Mouse (Mus musculus) layer of hippocampus, postnatal 25 days (tissue): ENCODE data around the gene Cbx8. TPM values are rescaled to one million over a fixed set of nuclear protein-coding genes. Genes with fewer than 3 reads are reported as not detected.
A peak's percentile ranks its signal among the peaks of the same experiment; 100 is the strongest.

Experiments
- DNase-seq, 2 experiments: peaks; one replicate each; pipeline ENCODE4 v3.0.0; 2022; ENCODE audit warnings: mixed read lengths in 2 of 2, low spot score in 1 of 2; ENCODE audit errors: extremely low spot score in 1 of 2
- total RNA-seq, 2 experiments: library from RNA; stranded (reverse); gene quantifications; 2 replicates each; pipeline ENCODE4 v1.2.3; 2021

Cbx8 gene
- total RNA-seq, 2 experiments from 2014 or later = 13.8 to 16.7 TPM

DNA sequence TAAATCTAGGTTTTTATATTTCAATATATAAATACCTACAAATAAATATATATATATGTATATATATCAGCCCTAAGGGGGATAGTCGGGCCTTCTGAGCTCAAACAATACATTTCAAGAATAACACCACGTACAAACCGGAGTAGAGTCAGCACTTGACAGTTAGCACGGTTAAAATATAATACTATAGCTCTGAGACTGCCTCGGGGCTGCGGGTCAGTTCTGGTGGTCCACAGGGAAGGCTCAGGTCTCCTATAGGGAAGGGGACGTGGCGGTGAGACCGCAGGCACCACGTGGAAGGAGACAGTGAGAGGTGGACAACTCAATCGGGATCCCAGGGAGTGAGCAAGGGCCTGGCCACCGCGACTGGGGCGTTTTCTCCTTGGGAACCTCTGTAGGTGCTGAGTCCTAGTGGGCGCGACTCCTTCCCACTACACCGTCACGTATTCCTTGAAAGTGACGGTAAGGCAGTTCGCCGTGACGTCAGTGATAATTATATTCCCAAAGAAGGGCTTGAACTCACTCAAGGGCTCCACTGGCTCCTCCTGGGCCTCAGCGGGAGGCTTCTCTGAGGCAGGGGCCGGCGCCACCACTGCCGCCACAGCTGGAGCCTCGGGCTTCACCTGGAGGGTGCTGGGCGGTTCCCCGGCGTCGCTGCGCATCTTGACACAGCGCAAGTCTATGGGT lies 39.8 kb upstream of the Cbx8 start:
- no peak for DNase-seq

DNA sequence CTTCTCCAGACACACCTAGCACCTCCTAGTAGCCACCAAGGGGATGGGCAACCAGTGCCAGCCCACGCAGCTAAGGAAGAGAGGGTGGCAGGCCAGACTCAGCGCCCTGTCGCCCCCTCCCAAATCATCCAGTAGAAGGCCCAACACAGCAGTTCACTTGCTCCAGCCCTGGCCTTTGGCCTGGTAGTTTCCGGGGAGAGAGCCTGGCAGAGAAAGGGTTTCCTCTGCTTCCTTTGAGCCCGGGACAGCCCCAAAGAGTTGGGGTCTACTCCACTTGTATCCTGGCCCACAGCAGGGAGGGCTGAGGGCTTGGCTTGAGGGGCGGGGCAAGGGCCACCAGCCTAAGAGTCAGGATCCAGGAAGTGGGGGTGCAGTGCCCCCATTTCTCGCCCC lies 38.7 kb upstream of the Cbx8 start:
- no peak for DNase-seq

DNA sequence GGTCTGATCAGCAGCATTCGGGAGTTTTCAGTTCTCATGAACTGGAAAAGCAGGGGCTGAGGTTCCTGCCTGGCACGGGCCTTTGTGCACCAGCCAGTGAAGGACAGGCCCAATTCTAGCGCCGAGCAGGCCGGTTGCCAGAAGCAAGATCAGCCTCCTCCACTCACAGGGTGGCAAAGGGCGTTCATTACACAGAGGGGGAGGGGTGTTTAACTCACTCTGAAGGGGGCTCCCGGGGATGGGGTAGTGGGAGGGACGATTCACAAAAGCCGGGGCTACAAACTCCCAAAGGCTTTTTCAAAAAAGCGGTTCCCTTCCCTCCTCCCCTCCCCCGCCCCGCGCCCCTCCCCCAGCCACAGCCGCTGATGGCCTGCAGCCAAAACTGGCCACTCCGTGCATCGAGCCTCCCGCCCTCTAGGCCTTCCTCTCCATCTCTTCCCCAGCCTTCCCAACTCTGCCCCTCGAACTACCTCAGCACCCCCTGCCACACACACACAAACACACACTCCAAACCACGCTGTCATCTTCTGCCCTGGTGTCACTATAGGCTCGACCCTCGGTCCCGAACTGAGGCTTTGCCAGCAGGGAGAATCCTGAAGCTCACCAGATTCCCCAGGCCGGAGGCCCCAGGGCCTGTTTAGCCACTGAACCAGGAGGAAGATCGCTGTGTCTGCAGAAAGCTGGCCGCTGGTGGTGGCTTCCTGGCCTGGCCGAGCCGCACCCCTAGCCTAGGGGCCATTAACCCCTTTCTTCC lies 38.1 kb upstream of the Cbx8 start:
- peak in 1 of 2 experiments; percentile 50 for DNase-seq

DNA sequence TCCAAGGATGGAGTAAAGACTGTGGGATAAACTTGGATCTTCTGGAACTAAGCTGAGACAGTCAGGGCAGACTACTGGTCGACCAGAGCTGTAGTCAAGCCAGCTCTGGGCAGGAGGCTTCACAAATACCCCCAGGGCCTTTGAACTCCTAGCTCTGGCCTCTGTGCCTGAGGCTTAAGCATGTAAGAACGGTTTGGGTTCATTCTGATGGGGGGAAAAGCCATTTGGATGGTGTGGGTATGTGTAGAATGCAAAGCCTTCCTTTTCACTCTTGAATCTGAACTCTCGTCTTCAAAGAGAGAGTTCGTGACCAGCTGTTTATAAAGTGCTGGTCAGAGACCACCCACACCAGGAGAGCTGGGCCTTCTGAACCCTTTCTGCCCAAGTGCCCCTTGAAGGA lies 37.0 kb upstream of the Cbx8 start:
- no peak for DNase-seq

DNA sequence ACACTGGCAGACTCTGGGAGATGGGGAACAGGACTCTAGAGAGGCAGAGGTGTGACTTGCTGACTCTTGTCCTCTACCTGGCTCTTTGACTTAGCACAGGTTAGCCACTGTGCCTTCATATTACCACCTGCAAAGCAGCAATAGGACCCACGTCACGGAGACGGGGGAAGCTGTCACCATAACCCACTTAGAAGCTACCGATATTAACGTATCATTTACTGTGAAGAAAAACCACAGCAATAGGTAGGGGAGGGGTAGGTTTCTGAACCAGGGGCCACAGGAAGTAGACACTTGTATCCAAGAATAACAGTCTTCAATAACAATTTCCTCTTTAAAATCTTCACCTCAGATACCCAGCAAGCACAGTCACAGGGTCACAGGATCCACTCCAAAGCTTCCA lies 35.0 kb upstream of the Cbx8 start:
- no peak for DNase-seq

DNA sequence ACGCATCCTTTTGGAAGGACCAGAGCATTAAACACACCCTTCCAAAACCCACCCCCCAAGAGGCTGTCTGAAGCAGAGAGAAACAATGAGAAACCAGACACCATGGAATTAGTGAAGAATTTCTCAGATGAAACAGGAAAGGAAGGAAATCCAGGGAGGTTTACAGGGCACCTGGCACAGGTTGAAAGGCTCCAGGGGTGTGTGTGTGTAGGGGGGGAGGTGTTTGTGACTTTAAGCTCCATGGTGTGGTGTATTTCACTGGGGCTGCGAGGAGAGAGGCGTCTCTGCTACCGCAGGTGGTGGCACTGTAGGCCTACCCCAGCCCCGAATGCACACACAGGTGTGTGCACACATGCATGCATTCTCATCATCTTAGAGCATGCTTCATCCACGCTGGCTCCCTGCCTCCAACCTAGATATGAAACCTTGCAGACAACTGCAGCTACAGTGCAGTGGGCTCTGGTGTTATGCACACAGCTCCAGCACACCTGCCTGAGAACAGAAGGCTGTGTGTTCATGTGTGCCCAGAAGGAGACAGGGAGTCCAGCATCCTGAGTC lies 33.2 kb upstream of the Cbx8 start:
- DNase-seq = no peak

DNA sequence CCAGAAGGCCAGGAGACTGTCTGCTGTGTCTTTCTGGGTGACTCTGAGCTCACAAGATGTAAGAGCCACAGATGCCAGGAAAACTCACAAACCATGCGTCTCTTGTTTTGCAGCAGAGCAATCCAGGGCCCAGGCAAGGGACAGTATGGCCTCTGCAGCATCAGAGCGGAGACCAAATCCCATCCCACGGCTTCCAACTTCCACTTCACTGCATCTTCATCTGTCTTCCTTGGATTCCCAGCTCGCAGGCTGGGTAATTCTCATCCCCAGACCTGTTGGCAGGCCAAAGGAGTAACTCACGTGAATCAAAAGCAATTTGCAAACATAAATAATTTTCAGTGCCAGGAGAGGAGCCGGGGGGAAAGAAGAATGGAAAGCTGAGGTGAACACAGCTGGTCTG lies 32.2 kb upstream of the Cbx8 start:
- no peak for DNase-seq

DNA sequence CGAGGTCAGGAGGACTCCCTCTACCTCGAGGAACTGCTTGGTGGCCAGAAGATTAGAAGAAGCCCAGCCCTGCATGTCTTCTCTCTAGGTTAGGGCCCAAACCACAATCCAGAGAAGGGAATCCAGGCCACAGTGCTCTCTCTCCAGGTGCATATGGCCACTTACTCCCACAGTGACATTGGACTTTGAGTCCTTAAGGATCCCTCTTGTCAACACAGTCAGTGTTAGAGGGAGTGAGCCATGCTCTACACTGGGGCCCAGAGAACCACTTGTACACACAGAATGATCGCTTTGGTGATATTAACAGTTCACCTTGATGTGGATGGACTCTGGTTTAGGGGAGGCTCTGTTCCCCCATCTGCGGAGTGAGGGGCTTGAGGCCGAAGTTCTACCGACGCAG lies 31.5 kb upstream of the Cbx8 start:
- no peak for DNase-seq

DNA sequence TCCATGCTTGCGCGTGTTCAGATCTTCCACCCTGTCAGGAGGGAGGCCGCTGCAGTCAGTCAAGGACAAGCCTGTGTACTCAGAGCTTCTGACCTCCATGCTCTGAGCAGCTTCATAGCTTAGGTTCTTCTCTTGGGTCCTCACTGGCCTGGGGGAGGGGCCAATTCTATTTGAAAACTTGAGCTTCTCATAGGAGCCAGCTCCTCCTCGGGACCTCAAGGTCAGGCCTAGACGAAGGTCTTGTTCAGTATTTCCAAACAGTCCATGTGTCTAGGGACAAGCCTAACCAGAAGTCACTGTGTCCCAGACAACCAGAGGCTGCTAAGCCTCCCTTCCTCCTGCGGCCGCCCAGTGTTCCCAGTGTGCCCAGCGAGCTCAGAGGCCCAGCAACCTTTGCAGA lies 26.1 kb upstream of the Cbx8 start:
- no peak for DNase-seq

DNA sequence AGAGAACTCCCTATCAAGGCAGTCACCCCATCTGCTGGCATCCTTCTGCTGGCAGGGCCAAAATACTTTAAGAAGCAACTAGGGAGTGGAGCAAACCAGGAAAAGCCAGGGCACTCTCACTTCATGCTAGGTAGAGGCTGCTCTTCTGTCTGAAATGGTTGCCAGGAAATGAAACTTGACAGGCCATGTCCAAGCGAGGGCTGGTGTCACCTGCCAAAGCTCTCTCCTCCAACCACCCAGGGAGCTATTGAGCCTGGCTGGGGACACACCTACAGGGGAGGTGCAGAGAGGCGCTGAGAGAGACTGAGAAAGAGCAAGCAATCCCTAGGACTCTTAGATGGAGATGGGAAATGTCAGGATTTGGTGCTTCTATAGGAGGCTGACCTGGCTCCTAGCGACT lies 18.5 kb upstream of the Cbx8 start:
- DNase-seq = no peak

DNA sequence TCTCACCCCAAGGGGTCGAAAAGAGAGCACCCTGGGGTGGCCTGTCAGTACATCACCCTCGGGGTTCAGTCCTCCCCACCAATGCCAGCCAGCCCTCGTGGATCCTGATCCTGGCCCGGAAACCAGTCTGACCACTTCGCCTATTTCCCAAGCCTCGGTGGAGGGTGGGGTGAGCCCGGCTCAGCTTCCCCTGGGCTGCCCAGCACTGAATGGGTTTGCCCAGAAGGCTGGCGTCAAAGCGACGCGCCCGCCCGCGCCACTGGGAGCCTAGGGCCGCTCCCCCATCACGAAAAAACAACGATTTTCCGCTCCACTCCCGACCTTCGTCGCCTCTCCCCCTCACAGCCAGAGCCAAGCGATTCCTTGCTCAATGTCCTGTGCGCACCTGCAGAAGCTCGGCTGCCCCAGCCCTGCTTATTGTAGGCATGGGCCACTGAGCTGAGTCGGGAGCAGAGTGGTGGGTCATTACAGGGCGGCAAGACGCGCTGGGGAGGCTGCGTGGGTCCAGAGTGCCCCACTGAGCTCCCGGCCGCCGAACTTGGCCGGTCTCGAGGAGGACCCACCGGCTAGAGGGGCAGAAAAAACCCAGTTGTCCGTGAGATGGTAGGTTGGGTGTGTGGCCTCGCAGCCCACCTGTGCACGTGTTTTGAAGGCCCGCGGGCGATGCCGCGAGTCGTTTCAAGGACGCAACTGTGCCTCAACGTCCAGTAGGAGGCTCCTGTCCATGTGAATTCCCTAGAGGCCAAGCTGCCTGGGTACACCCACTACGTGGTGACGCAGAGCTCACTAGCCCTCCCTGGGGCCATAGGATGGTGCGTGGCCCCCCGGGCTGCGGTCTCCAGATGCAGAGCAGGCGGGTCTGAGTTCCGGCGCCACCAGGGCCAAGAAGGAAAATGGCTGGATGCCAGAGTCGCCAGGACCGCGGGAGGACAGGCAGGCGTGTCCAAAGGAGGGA lies 17.5 kb upstream of the Cbx8 start:
- no peak for DNase-seq

DNA sequence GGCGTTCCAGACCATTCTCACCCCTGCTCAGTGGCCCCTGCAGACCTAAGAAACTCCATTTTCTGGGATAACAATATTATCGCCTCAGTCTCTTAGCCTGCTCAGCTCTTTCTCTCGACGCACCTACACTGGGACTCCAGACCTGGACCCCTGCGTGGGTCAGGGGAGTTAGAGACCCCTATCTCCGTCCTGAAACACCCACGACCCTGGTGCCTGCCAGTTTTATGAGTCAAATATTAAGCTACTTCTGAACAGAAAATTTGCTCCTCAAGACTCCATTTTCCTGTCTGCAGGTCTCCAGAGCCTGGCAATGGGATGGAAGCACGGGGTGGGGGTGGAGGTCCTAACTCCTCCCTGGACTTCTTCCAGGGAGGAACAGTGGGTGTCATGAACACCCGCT lies 16.5 kb upstream of the Cbx8 start:
- no peak for DNase-seq

DNA sequence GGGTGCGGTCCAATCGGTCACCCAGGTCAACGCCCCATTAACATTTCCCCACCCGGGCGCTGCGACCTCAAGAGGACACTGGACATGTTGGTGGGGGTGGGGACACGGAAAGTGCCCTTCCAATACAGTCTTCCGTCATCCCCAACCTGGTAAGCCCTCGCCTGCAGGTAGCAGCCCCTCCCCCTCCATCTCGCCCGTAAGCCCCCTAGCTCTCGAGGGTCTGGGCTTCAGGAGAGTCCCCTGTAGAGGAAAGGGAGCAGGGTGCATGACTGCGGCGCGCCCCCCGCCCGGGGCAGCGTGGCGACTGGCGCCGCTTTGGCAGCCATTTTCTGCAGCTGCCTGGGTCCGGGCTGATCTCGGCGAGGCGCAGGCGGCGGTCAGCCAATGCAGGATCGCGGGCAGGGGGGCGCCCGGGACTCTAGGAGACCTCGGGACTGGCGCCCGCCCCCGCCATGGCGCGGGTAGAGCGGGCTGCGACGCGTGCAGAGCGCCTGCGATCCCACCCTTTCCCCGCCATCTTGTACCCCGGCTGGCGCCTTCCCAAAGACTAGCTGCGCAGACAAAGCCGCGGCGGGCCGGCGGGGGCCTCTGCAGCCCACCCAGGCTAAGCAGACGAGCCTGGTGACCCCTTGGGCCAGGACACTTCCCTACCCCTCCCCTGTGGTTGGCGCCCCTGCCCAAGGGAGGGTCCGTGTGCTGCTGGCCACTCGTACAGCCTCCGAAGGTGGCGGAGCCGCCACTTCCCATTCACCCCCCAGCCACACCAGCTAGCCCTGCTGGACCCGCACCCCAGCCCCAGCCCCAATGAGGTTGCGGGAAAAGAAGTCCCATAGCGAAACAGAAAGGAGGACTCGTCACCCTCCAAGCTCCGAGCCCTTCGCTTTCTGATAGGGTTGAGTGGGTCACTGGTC lies 15.8 kb upstream of the Cbx8 start:
- peak; percentile 57 to 69 for DNase-seq

DNA sequence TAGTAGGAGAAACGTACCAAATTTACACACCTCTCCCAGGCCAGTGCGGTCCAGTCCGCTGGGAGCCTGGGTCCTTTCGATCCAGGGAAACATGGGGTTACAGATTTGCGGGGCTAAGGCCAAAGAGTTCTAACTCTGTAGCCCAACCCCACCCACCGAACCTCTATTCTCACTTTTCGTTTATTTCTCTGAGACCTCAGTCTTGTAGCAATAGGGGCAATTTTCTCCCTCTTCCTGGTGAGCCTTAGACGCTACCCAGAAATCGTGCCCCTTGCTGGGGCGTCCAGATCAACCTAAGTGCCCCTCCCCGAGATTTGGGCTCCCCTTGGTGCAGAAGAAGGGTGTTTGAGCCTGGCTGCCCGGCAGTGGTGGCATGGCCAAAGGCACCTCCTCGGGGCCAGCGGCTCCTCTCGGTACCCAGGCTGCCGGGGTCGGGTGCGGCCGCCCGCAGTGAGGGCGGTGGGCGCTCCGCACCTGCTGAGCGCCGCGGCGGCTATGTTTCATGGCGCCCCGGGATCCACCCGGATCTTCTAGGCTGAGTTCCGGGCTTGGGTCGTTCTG lies 14.9 kb upstream of the Cbx8 start:
- DNase-seq = no peak

DNA sequence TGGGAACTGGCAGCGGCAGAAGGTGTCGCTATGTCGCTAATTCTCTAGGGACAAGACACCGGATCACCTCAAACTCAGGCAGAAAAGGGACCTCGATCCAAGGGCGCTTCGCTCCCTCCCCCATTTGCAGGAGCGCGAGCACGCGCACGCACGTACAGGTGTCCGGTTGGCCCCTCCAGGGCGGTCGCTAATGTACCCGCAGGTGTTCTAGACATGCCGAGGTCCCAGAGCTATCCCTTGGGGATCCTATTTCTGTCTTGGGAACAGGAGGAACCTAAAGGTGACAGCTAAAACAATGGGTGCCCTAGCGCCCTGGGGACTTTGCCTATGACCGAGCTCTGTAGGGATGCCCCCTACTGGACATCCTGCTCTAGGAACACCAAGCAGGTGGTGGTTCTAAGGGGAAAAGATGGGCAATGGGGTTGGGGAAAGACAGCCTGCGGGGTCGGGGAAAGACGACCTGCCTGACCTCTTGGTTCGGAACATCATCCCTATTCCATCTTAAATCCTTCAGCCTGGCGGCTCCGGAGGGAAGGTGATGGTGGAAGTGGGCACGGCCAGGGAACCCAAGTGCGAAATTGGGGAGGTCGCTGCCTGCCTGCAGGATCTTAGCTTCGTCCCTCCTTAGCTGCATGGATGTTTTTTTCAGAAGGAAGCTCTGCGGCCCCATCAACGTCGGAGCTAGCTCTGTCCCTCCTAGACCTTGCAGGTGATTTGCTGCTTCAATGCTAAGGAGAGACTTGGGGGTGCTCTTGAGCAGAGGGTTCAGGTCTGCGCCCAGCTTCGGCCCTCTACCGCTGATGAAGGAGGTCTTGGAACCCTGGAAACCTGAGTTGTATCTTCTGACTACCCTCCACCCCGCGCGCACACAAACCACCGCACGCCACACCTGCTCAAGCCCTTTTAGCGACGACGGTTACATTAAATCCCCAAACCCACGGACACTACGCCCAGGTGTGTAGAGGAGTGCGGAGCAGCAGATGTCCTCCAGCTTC lies 13.9 kb upstream of the Cbx8 start:
- peak in 1 of 2 experiments; percentile 34 for DNase-seq

DNA sequence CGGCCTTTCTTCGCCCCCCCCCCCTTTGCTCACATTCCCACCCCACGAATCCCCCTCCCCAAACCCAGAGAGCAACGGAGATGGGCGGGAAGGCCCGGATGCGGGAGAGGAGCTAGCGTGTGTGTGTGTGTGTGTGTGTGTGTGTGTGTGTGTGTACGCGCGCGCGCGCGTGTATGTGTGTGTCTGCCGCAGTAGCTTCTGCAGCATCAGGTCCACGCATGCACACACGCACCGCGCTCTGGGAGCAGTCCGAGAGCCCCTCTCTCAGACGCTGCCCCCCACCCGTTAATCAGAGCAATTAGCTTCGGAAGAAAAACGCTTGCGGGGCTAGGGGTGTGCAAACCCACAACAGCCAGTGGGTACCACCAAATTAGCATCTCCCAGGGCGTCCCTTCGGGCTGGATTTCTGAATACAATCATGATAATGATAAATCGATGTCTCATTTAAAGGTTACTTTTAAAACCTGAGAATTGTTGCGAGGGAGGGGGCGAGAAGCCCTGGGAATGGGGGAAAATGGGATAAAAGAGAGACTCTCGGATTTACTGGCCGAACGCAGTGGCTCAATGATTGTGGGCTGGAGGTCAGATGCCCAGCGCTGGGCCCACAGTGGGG lies 13.1 kb upstream of the Cbx8 start:
- DNase-seq = peak in 1 of 2 experiments; percentile 51

DNA sequence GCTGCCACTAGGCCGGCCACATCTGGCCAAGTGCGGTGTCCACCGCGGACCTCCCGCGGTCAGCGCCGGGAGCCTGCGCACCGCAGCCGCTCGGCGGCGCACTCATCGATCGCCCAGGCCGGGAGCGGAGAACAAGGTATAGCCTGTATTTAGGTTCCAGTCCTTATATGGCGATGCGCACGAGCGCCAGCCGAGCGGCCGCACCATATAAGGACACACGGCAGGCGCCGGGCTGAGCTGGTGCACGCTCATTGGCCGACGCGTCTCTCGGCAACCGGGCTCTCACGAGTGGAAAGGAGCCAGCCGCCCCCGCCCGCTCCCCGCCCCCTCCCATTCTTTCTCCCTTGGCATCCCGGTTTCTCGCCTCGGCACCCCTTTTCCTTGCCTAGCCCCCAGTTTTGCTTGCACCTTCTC lies 12.5 kb upstream of the Cbx8 start:
- peak; percentile 68 to 70 for DNase-seq
